Mouse (Mus musculus) intestine, embryonic 16.5 days (tissue): ENCODE results near the gene Rara. TPM values are rescaled to one million over a fixed set of nuclear protein-coding genes. Genes with fewer than 3 reads are reported as not detected.

Experiments used
- ATAC-seq: fragments of 200-750 bp; cut with Nextera tagmentation; 2 replicates; pipeline ENCODE4 v1.8.0; 2017; ENCODE audit warnings: moderate TSS enrichment, moderate library complexity
- H3K27ac ChIP-seq: fragments of 300-500 bp; sonication (generic); 2 replicates; pipeline ENCODE4 v1.5.1; 2014; ENCODE audit warnings: mild to moderate bottlenecking, low read length
- H3K27me3 ChIP-seq: fragments of 300-500 bp; sonication (generic); replicated peaks from 2 replicates; pipeline ENCODE4 v1.6.1; 2014; ENCODE audit warnings: low read length, control low read depth, mixed read lengths; ENCODE audit not compliant: control insufficient read depth, insufficient read depth
- H3K36me3 ChIP-seq: fragments of 300-500 bp; sonication (generic); 2 replicates; pipeline ENCODE4 v1.6.1; 2014; ENCODE audit warnings: low read length, control low read depth; ENCODE audit not compliant: control insufficient read depth, insufficient read depth
- H3K4me1 ChIP-seq: fragments of 300-500 bp; sonication (generic); 2 replicates; pipeline ENCODE4 v1.6.1; 2014; ENCODE audit warnings: low read length, control low read depth, mixed read lengths; ENCODE audit not compliant: control insufficient read depth, insufficient read depth
- H3K4me2 ChIP-seq: fragments of 300-500 bp; sonication (generic); 2 replicates; pipeline ENCODE4 v1.6.1; 2014; ENCODE audit warnings: low read depth, low read length, control low read depth
- H3K4me3 ChIP-seq: fragments of 300-500 bp; sonication (generic); 2 replicates; pipeline ENCODE4 v1.5.1; 2014; ENCODE audit warnings: mild to moderate bottlenecking, low read length
- H3K9ac ChIP-seq: fragments of 300-500 bp; sonication (generic); 2 replicates; pipeline ENCODE4 v1.6.1; 2014; ENCODE audit warnings: low read depth, low read length
- H3K9me3 ChIP-seq: fragments of 300-500 bp; sonication (generic); 2 replicates; pipeline ENCODE4 v1.6.1; 2016; ENCODE audit warnings: low read length, control low read depth; ENCODE audit not compliant: control insufficient read depth
- WGBS: fragments of 180-500 bp; shearing (Covaris S2); extraction: QIAGEN DNeasy Blood & Tissue Kit; methylation state at CpG from one replicate; pipeline ENCODE4 v1.1.7; 2014; 5-methylcytosine and 5-hydroxymethylcytosine counted together
- polyA plus RNA-seq: library from polyadenylated mRNA; unstranded; fragments of >200 nt; fragmentation: Nextera tagmentation; extraction: Ambion mirVana; gene quantifications from 2 replicates; pipeline ENCODE4 v1.2.1, GENCODE M21; 2015

Gene Rara
- polyA plus RNA-seq, 1 experiment from 2014 or later, result 28.2 TPM

DNA sequence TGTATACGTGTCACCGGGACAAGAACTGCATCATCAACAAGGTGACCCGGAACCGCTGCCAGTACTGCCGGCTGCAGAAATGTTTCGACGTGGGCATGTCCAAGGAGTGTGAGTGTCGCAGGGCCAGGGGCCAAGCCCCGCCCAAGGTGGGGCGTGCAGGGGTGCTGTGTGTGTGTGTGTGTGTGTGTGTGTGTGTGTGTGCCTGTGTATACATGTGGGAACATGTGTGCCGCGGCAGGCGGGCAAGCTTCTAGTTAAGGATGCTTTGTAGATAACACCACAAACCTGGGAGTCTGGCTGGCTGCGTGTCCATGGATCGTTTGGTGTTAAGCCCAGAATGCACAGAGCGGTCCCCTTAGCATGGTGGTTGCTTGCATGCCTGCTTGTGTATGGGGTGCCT, 40.5 kb downstream of the Rara start:
- Histone ChIP-seq H3K9me3 (no peaks in the 10 kb centered on the region), H3K9ac (peak overlapping the region; percentile 29), H3K4me3 (no peak overlapping the region), H3K27ac (peak overlapping the region; percentile 68), H3K27me3 (no peaks in the 10 kb centered on the region), H3K36me3 (peaks cover 32% of the 10 kb centered on the region), H3K4me1 (peaks cover 82% of the 10 kb centered on the region), H3K4me2 (0 out of 2 replicates have a peak overlapping the region, but pooled peaks have one; percentile 25)
- no peak for ATAC-seq
- 47% methylated on average over 16 of the region's 16 CpGs for WGBS

DNA sequence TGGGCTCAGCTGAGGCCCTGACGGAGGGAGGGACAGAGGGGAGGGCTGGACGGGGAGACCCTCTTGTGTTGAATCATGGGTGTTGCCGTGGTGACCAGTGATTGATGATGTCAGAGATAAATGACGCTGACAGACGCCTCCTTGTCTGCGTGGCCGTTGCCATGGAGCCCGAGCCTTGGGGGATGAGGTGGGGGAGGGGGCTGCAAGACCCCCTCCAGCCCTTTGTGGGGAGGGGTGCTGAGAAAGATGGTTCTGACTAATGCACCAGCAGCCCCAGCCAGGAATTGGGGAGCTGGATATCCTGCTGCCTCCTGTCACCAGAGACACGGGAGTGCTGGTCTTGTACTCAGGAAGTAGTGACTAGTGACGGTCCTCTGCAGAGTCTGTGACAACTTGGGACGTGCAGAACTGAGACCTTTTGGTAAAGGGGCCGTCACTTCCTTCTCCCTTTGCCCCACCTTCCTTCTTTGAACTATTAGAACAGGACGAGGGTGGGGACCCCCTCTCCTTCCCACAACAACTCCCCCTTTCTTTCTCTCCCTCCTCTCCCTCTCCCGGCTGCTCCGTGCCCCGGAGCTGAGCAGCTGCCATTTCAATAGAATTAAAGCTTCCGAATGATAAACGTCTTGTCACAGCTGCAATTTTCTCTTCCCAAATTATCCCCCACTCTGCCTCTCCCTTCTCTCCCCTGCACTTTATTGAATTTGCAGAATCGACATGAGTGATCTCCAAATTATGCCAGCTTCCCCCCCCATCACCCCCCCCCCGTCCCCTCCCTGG, 41.3 kb downstream of the Rara start:
- H3K4me2 ChIP-seq, result peak overlapping the region; percentile 25
- H3K4me3 ChIP-seq, result peak overlapping the region; percentile 12; the same call in 1 of the 2 replicates
- H3K27ac ChIP-seq, result peak overlapping the region; percentile 68
- 20% methylated on average over 20 of the region's 20 CpGs for WGBS
- ATAC-seq, result no peak
- peak overlapping the region; percentile 29 for H3K9ac ChIP-seq
- H3K9me3 ChIP-seq, result no peaks in the 10 kb centered on the region
- H3K4me1 ChIP-seq, result peaks cover 76% of the 10 kb centered on the region
- peaks cover 39% of the 10 kb centered on the region for H3K36me3 ChIP-seq
- H3K27me3 ChIP-seq, result no peaks in the 10 kb centered on the region

DNA sequence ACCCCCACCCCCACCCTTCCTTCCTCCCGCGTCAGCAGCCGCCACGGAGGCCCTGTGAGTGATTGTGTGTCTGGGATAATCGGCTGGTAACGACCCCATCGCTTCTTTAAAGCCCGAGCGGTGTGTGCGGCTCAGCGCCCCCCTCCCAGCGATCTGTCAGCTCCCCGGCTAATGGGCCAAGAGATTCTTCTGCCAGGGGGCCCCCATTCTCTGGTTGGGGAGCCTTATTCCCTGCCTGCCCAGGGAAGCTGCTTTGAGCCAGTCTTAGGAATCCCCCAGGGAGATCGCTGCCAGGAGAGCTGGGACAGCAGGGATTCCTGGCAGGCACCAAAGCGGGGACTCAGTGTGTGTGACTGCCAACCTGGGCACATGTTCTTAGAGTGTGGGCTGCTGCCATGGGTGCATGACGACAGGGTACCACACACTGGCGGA, 41.9 kb downstream of the Rara start:
- Histone ChIP-seq H3K4me2 (0 out of 2 replicates have a peak overlapping the region, but pooled peaks have one; percentile 9), H3K27me3 (no peaks in the 10 kb centered on the region), H3K4me3 (no peak overlapping the region), H3K9ac (peak overlapping the region; percentile 48), H3K9me3 (no peaks in the 10 kb centered on the region), H3K27ac (peak overlapping the region; percentile 51; the same call in 1 of the 2 replicates), H3K36me3 (peaks cover 41% of the 10 kb centered on the region), H3K4me1 (peaks cover 70% of the 10 kb centered on the region)
- 38% methylated on average over 17 of the region's 17 CpGs for WGBS
- no peak for ATAC-seq

DNA sequence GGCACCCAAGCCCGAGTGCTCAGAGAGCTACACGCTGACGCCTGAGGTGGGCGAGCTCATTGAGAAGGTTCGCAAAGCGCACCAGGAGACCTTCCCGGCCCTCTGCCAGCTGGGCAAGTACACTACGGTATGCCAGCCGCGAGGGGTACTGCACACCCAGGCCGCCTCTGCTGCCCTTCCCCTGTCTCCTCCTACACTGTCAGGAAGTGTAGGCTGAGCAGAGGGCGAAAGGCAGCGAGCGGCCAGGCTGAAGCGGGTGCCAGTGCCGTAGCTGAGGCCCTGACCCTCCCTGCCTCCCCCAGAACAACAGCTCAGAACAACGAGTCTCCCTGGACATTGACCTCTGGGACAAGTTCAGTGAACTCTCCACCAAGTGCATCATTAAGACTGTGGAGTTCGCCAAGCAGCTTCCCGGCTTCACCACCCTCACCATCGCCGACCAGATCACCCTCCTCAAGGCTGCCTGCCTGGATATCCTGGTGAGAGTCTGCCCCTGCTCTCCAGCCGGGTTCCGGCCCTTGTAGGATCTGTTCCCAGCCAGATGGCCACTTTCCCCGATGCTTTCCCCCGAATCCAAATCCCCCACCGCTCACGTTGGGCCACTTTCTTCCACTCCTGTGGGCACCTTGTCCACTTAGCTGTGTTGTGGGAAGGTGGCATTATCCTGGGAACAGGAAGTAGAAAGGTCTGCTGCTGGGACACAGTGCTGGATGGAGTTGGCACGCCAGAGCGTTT, 42.7 kb downstream of the Rara start:
- H3K9me3 ChIP-seq, result no peaks in the 10 kb centered on the region
- ATAC-seq, result no peak
- H3K9ac ChIP-seq, result peak overlapping the region; percentile 33; the same call in 1 of the 2 replicates
- H3K27ac ChIP-seq, result peak overlapping the region; percentile 51; the same call in 1 of the 2 replicates
- 71% methylated on average over 29 of the region's 29 CpGs for WGBS
- peaks cover 62% of the 10 kb centered on the region for H3K4me1 ChIP-seq
- H3K27me3 ChIP-seq, result no peaks in the 10 kb centered on the region
- no peak overlapping the region for H3K4me3 ChIP-seq
- H3K4me2 ChIP-seq, result no peak overlapping the region
- peaks cover 46% of the 10 kb centered on the region for H3K36me3 ChIP-seq

- WGBS, result 65% methylated on average over 23 of the region's 23 CpGs
- H3K4me3 ChIP-seq, result no peak overlapping the region
- no peak overlapping the region for H3K4me2 ChIP-seq
- no peak for ATAC-seq
- H3K27ac ChIP-seq, result peak overlapping the region; percentile 31; the same call in 1 of the 2 replicates
- peaks cover 46% of the 10 kb centered on the region for H3K36me3 ChIP-seq
- peaks cover 50% of the 10 kb centered on the region for H3K4me1 ChIP-seq
- H3K9me3 ChIP-seq, result no peaks in the 10 kb centered on the region
- H3K9ac ChIP-seq, result peak overlapping the region; percentile 37; the same call in 1 of the 2 replicates
- no peaks in the 10 kb centered on the region for H3K27me3 ChIP-seq
Observed at GRCm38 (mm10) chr11:98971316-98972031, 43.9 kb downstream of the Rara start.

DNA sequence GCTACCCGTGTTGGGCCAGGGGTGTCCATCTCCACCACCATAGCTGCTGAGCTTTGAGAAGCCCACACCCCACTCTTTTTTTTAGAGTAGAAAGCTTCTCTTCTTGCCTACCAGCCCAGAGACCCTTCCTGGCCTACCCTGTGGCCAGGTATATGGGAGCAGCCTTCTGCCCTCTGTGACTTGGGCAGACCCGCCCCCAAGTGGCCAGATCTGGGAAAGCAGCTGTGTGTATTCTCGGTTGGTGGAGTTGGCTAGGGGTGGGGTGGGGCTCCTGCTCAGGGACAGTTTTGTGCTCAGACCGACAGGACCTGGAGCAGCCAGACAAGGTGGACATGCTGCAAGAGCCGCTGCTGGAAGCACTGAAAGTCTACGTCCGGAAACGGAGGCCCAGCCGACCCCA, 44.6 kb downstream of the Rara start:
- no peaks in the 10 kb centered on the region for H3K27me3 ChIP-seq
- H3K4me1 ChIP-seq, result peaks cover 43% of the 10 kb centered on the region
- H3K36me3 ChIP-seq, result peaks cover 46% of the 10 kb centered on the region
- H3K27ac ChIP-seq, result no peak overlapping the region
- H3K4me3 ChIP-seq, result no peak overlapping the region
- H3K4me2 ChIP-seq, result no peak overlapping the region
- H3K9me3 ChIP-seq, result no peaks in the 10 kb centered on the region
- no peak overlapping the region for H3K9ac ChIP-seq
- WGBS, result 48% methylated on average over 9 of the region's 9 CpGs
- ATAC-seq, result peak; percentile 40

DNA sequence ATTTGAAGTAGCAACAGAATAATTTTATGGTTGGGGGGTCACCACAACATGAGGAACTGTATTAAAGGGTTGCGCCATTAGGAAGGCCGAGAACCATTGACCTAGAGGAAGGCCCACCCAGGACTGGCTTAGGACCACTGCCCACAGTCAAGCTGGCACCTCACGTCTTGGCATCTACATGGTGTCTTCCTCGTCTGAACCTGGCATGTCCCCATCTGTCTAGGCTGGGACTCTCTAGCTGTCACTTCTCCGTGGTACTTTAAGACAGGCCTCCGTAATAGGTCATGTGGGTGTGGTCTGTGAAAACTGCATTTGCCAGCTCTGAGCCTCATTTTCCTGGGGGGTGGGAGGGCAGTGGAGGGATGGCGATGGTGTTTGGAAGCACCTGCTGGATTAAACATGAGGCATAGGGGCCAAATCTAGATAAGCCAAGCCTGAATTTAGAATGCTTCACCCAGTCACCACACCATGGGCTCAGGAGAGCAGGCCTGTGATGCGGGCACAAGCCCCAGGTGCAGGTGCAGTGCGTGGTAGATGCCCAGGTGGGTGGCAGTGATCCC, 45.3 kb downstream of the Rara start:
- H3K9ac ChIP-seq, result no peak overlapping the region
- H3K27me3 ChIP-seq, result no peaks in the 10 kb centered on the region
- WGBS, result 89% methylated on average over 9 of the region's 9 CpGs
- no peaks in the 10 kb centered on the region for H3K9me3 ChIP-seq
- H3K36me3 ChIP-seq, result peaks cover 45% of the 10 kb centered on the region
- ATAC-seq, result no peak
- H3K4me1 ChIP-seq, result peaks cover 36% of the 10 kb centered on the region
- no peak overlapping the region for H3K4me3 ChIP-seq
- H3K27ac ChIP-seq, result no peak overlapping the region
- no peak overlapping the region for H3K4me2 ChIP-seq

GRCm38 (mm10) chr11:98973584-98973983, 46.0 kb downstream of the Rara start:
- no peak for ATAC-seq
- Histone ChIP-seq H3K36me3 (peaks cover 38% of the 10 kb centered on the region), H3K27me3 (no peaks in the 10 kb centered on the region), H3K9me3 (no peaks in the 10 kb centered on the region), H3K4me1 (peaks cover 29% of the 10 kb centered on the region), H3K4me2 (no peak overlapping the region), H3K9ac (no peak overlapping the region), H3K4me3 (no peak overlapping the region), H3K27ac (no peak overlapping the region)
- WGBS, result 78% methylated on average over 14 of the region's 14 CpGs

DNA sequence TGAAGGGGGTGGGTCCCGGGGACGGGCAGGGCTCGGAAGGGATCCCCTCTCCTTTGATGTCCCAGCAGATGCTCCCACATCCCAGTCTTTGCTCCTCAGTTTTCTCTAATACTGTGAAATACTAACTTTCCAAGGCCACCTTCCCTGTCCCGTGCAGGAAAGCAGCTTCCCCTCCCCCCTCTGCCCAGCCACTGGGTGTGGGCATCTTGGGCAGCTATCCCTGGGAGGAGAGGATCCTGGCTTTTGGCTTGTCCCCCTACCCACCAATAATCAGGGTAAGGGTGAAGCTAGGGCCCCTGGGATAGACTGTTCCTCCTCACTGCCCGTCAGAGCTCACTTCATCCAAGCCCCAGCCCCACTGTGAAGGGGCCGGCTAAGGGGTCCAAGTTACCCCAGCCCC, 46.6 kb downstream of the Rara start:
- H3K36me3 ChIP-seq, result peaks cover 38% of the 10 kb centered on the region
- H3K9me3 ChIP-seq, result no peaks in the 10 kb centered on the region
- WGBS, result 79% methylated on average over 6 of the region's 6 CpGs
- H3K4me2 ChIP-seq, result no peak overlapping the region
- peaks cover 24% of the 10 kb centered on the region for H3K4me1 ChIP-seq
- H3K27me3 ChIP-seq, result no peaks in the 10 kb centered on the region
- H3K27ac ChIP-seq, result no peak overlapping the region
- ATAC-seq, result no peak
- no peak overlapping the region for H3K4me3 ChIP-seq
- no peak overlapping the region for H3K9ac ChIP-seq
